Mouse (Mus musculus) heart, postnatal 0 days (tissue): ENCODE results near the gene 3110082J24Rik. TPM values are rescaled to one million over a fixed set of nuclear protein-coding genes. Genes with fewer than 3 reads are reported as not detected.

Experiments
- ATAC-seq: fragments of 200-750 bp; cut with Nextera tagmentation; 2 replicates; pipeline ENCODE4 v1.8.0; 2017; ENCODE audit warnings: low read depth, moderate number of reproducible peaks, moderate library complexity; ENCODE audit not compliant: insufficient read depth
- DNase-seq: peaks from one replicate; pipeline ENCODE4 v3.0.0-alpha.2; 2016; ENCODE audit warnings: low spot score
- H3K27ac ChIP-seq: fragments of 300-500 bp; sonication (generic); 2 replicates; pipeline ENCODE4 v1.5.1; 2014; ENCODE audit warnings: low read depth, mild to moderate bottlenecking
- H3K27me3 ChIP-seq: fragments of 300-500 bp; sonication (generic); 2 replicates; pipeline ENCODE4 v1.6.1; 2014; ENCODE audit warnings: low read length, mixed read lengths; ENCODE audit not compliant: control insufficient read depth, insufficient read depth
- H3K36me3 ChIP-seq: fragments of 300-500 bp; sonication (generic); replicated peaks from 2 replicates; pipeline ENCODE4 v1.6.1; 2014; ENCODE audit warnings: low read length, mixed read lengths; ENCODE audit not compliant: control insufficient read depth, insufficient read depth
- H3K4me1 ChIP-seq: fragments of 300-500 bp; sonication (generic); 2 replicates; pipeline ENCODE4 v1.6.1; 2014; ENCODE audit warnings: antibody characterized with exemption; ENCODE audit not compliant: control insufficient read depth, insufficient read depth
- H3K4me2 ChIP-seq: fragments of 300-500 bp; sonication (generic); 2 replicates; pipeline ENCODE4 v1.6.1; 2014; ENCODE audit warnings: low read depth, mild to moderate bottlenecking, low read length, moderate library complexity
- H3K4me3 ChIP-seq: fragments of 300-500 bp; sonication (generic); 2 replicates; pipeline ENCODE4 v1.5.1; 2014; ENCODE audit warnings: low read depth, low read length
- H3K9ac ChIP-seq: fragments of 300-500 bp; sonication (generic); replicated peaks from 2 replicates; pipeline ENCODE4 v1.6.1; 2014; ENCODE audit warnings: low read depth, low read length, mixed read lengths
- H3K9me3 ChIP-seq: fragments of 300-500 bp; sonication (generic); replicated peaks from 2 replicates; pipeline ENCODE4 v1.6.1; 2016; ENCODE audit warnings: low read length; ENCODE audit not compliant: control insufficient read depth
- CTCF ChIP-seq: IDR thresholded peaks from 2 replicates; pipeline ENCODE4 v1.5.1; 2016; ENCODE audit warnings: antibody characterized with exemption, control low read depth, low read depth
- EP300 ChIP-seq: IDR thresholded peaks from 2 replicates; pipeline ENCODE4 v1.6.1; 2016; ENCODE audit warnings: antibody characterized with exemption, low read depth
- WGBS: fragments of 180-500 bp; shearing (Covaris S2); extraction: QIAGEN DNeasy Blood & Tissue Kit; methylation state at CpG from one replicate; pipeline ENCODE4 v1.1.7; 2014; 5-methylcytosine and 5-hydroxymethylcytosine counted together
- polyA plus RNA-seq: library from polyadenylated mRNA; unstranded; fragments of >200 nt; fragmentation: Nextera tagmentation; extraction: Ambion mirVana; gene quantifications from 2 replicates; pipeline ENCODE4 v1.2.1, GENCODE M21; 2015
- total RNA-seq: library from RNA; depleted of rRNA; stranded (reverse); fragments of >200 nt; gene quantifications from 2 replicates; pipeline ENCODE4 v1.2.3, GENCODE M21; 2014; ENCODE audit warnings: low replicate concordance

Gene 3110082J24Rik
- total and polyA plus RNA-seq, 2 experiments from 2014 or later: not detected

DNA sequence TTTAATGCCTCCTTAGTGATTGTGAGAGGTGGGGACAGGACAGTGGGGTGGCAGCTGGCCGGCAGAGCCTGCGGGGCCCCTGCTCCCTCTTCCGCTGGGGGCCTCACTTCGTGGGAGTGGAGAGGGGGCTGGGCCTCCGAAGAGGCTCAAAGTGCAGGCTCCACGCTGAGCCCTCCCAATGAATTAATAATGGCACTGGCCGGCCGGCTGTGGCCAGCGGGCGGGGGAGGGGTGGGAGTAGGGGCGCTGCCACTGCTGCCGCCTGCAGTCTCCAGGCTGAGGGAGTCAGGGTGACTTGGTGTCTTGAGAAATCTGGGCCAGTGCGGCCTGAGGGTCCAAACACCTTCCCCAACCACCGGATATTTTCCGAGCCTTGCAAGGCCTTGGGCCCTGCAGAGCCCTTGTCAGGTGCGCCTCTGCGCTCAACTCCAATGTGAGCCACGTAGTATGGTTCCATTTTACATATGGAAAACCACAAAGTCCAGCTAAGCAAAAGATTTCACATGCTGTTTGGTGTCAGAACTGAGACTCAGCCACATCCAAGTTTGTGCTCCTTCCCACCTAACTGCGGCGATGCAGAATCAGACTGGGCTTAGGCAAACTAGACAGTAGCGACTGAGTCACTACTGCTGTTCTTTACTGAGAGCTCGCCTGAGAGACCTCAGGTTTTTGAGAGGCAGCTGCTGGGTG, 4.6 kb upstream of the 3110082J24Rik start:
- ATAC-seq (no peak), DNase-seq (no peak)
- Histone ChIP-seq H3K9ac (no peak overlapping the region), H3K9me3 (no peaks in the 10 kb centered on the region), H3K4me1 (peaks cover 14% of the 10 kb centered on the region; the same call in 1 of the 2 replicates), H3K27me3 (peaks cover 79% of the 10 kb centered on the region), H3K27ac (no peak overlapping the region), H3K36me3 (no peaks in the 10 kb centered on the region), H3K4me2 (peak overlapping the region; percentile 46), H3K4me3 (peak overlapping the region; percentile 16)
- TF ChIP-seq EP300: no peak
- TF ChIP-seq CTCF: no peak
- WGBS: 23% methylated on average over 22 of the region's 22 CpGs

DNA sequence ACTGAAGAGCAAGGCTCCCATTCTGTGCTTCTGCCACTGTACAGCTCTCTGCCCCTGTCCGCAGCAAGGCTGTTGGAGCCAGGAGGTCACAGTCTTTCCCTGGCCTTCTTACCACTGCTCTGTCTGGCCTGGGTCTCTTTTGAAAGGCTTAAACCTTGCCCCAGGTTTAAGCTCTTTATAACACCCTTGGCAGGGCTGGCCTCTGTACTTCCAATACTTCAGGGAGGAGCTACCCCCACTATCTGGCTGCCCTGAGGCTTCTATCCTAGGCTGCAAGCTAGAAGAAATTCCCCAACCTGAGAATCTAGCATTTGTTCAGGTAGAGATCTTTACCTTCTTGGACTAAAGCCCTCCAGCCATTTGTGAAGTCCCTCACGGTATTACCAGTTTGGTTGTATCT, 4.0 kb upstream of the 3110082J24Rik start:
- Histone ChIP-seq H3K4me1 (peaks cover 20% of the 10 kb centered on the region), H3K4me3 (no peak overlapping the region), H3K4me2 (no peak overlapping the region), H3K27me3 (peaks cover 83% of the 10 kb centered on the region), H3K9me3 (no peaks in the 10 kb centered on the region), H3K9ac (no peak overlapping the region), H3K27ac (no peak overlapping the region), H3K36me3 (no peaks in the 10 kb centered on the region)
- ATAC-seq: no peak
- 70% methylated on average over 2 of the region's 2 CpGs for WGBS
- no peak for TF ChIP-seq CTCF
- TF ChIP-seq EP300: no peak
- DNase-seq: no peak

- no peak overlapping the region for H3K4me2 ChIP-seq
- H3K4me1 ChIP-seq: peaks cover 22% of the 10 kb centered on the region
- no peak for DNase-seq
- no peak for ATAC-seq
- no peak overlapping the region for H3K27ac ChIP-seq
- peaks cover 84% of the 10 kb centered on the region for H3K27me3 ChIP-seq
- no peaks in the 10 kb centered on the region for H3K36me3 ChIP-seq
- no peaks in the 10 kb centered on the region for H3K9me3 ChIP-seq
- no peak for TF ChIP-seq EP300
- no peak for TF ChIP-seq CTCF
- H3K4me3 ChIP-seq: no peak overlapping the region
- no peak overlapping the region for H3K9ac ChIP-seq
- WGBS: 70% methylated on average over 6 of the region's 6 CpGs
Measured at GRCm38 (mm10) chr5:30108233-30108632, 2.3 kb upstream of the 3110082J24Rik start.

- H3K27me3 ChIP-seq: peaks cover 78% of the 10 kb centered on the region
- H3K9ac ChIP-seq: no peak overlapping the region
- TF ChIP-seq CTCF (no peak), EP300 (no peak)
- no peaks in the 10 kb centered on the region for H3K9me3 ChIP-seq
- no peak overlapping the region for H3K27ac ChIP-seq
- 16% methylated on average over 5 of the region's 5 CpGs for whole genome bisulfite sequencing
- ATAC-seq: no peak
- H3K4me3 ChIP-seq: no peak overlapping the region
- DNase-seq: no peak
- no peaks in the 10 kb centered on the region for H3K36me3 ChIP-seq
- no peak overlapping the region for H3K4me2 ChIP-seq
- peaks cover 22% of the 10 kb centered on the region for H3K4me1 ChIP-seq
Measured at GRCm38 (mm10) chr5:30107611-30108041, 1.7 kb upstream of the 3110082J24Rik start.

GRCm38 (mm10) chr5:30107186-30107585, 1.3 kb upstream of the 3110082J24Rik start:
- no peak overlapping the region for H3K4me2 ChIP-seq
- H3K9me3 ChIP-seq: no peaks in the 10 kb centered on the region
- no peaks in the 10 kb centered on the region for H3K36me3 ChIP-seq
- H3K4me3 ChIP-seq: no peak overlapping the region
- DNase-seq: no peak
- no peak for ATAC-seq
- WGBS: 16% methylated on average over 7 of the region's 7 CpGs
- TF ChIP-seq EP300 (no peak), CTCF (no peak)
- H3K27me3 ChIP-seq: peaks cover 74% of the 10 kb centered on the region
- H3K4me1 ChIP-seq: peaks cover 22% of the 10 kb centered on the region
- no peak overlapping the region for H3K27ac ChIP-seq
- no peak overlapping the region for H3K9ac ChIP-seq

DNA sequence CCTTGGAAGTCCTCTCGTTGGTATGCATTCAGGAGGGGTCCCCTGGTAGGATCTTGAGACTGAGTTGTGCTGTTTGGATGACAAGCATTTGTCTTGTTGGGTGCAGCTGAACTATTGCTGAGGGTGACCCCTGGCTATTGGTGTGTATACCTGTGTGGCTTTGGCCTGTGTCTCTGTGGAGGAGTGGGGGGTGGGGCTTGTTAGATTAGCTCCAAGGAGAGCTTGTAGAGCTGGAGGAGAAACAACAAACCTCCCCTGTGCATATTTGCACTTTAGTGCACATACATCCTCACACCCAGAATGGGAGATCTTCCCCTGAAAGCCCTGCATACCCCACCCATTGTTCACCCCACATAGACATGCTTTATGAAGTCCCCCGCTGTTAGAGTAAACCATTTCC, 870 bp upstream of the 3110082J24Rik start:
- no peak for TF ChIP-seq EP300
- no peak for TF ChIP-seq CTCF
- 38% methylated on average over 2 of the region's 2 CpGs for WGBS
- Histone ChIP-seq H3K4me3 (no peak overlapping the region), H3K4me1 (peaks cover 22% of the 10 kb centered on the region), H3K36me3 (no peaks in the 10 kb centered on the region), H3K4me2 (no peak overlapping the region), H3K27ac (no peak overlapping the region), H3K9me3 (no peaks in the 10 kb centered on the region), H3K27me3 (peaks cover 69% of the 10 kb centered on the region), H3K9ac (no peak overlapping the region)
- ATAC-seq: no peak
- no peak for DNase-seq
